Mouse (Mus musculus) CH12.LX (cell line): ENCODE measurements around the gene Dnajc4. TPM values are rescaled to one million over a fixed set of nuclear protein-coding genes. Genes with fewer than 3 reads are reported as not detected.

ENCODE experiments used
- DNase-seq: peaks from one replicate; pipeline ENCODE4 v3.0.0-alpha.2; 2013; ENCODE audit errors: extremely low read depth
- H3K27ac ChIP-seq: 2 replicates; pipeline ENCODE4 v1.5.1; 2012; ENCODE audit warnings: low read depth, mild to moderate bottlenecking, control low read depth, moderate library complexity; ENCODE audit not compliant: insufficient read depth
- H3K27me3 ChIP-seq: replicated peaks from 2 replicates; pipeline ENCODE3; 2012; ENCODE audit warnings: inconsistent platforms
- H3K36me3 ChIP-seq, 2 experiments: replicated peaks in 1 of 2; 2 replicates each; pipeline versions ENCODE3 to v1.6.1; 2012; ENCODE audit warnings: inconsistent platforms in 1 of 2, low read length in 1 of 2, mild to moderate bottlenecking in 1 of 2, mixed read lengths in 1 of 2, moderate library complexity in 1 of 2; ENCODE audit not compliant: control insufficient read depth in 1 of 2, insufficient read depth in 1 of 2
- H3K4me1 ChIP-seq, 2 experiments: 2 replicates each; pipeline ENCODE4 v1.6.1; 2012; ENCODE audit warnings: inconsistent platforms in 1 of 2, moderate library complexity in 1 of 2; ENCODE audit not compliant: insufficient read depth in 2 of 2, control insufficient read depth in 1 of 2
- H3K4me2 ChIP-seq: 2 replicates; pipeline ENCODE4 v1.6.1; 2012; ENCODE audit warnings: low read depth, mild to moderate bottlenecking, control low read depth; ENCODE audit not compliant: poor library complexity, insufficient read depth, severe bottlenecking
- H3K4me3 ChIP-seq, 3 experiments: fragments of 150-350 bp in 1 of 3; sonication (generic) in 1 of 3; replicated peaks in 1 of 3; 2 replicates each; pipeline versions ENCODE3 to v1.5.1; 2011 to 2012; ENCODE audit warnings: low read depth in 2 of 3, low read length in 2 of 3, mild to moderate bottlenecking in 2 of 3, moderate library complexity in 2 of 3, control low read depth in 1 of 3, improper control_type of control experiment in 1 of 3, inconsistent platforms in 1 of 3, mixed read lengths in 1 of 3; ENCODE audit not compliant: poor library complexity in 1 of 3
- H3K79me2 ChIP-seq: replicated peaks from 2 replicates; pipeline ENCODE4 v1.6.1; 2012; ENCODE audit warnings: mild to moderate bottlenecking, moderate library complexity; ENCODE audit not compliant: control insufficient read depth, poor library complexity, insufficient read depth, severe bottlenecking; ENCODE audit errors: extremely low read depth
- H3K9ac ChIP-seq: 2 replicates; pipeline ENCODE4 v1.6.1; 2012; ENCODE audit warnings: low read depth, mild to moderate bottlenecking, control low read depth, moderate library complexity; ENCODE audit not compliant: insufficient read depth
- H3K9me3 ChIP-seq: replicated peaks from 2 replicates; pipeline ENCODE3; 2012; ENCODE audit warnings: low read length, inconsistent platforms, mixed read lengths
- BHLHE40 ChIP-seq: IDR thresholded peaks from 2 replicates; pipeline ENCODE4 v1.6.1; 2011; ENCODE audit warnings: mild to moderate bottlenecking, low read depth, low read length, improper control_type of control experiment
- CHD2 ChIP-seq: IDR thresholded peaks from 2 replicates; pipeline ENCODE4 v1.6.1; 2011; ENCODE audit warnings: low read length, improper control_type of control experiment
- ELF1 ChIP-seq: IDR thresholded peaks from 2 replicates; pipeline ENCODE4 v1.6.1; 2014; ENCODE audit warnings: low read depth, mild to moderate bottlenecking, inconsistent platforms, low read length, improper control_type of control experiment
- ETS1 ChIP-seq: conservative IDR thresholded peaks from 2 replicates; pipeline ENCODE4 v1.6.1; 2012; ENCODE audit warnings: low read depth, mild to moderate bottlenecking, inconsistent platforms, low read length, improper control_type of control experiment, moderate library complexity
- IRF4 ChIP-seq: IDR thresholded peaks from 2 replicates; pipeline ENCODE4 v1.6.1; 2014; ENCODE audit warnings: low read depth, mild to moderate bottlenecking, inconsistent platforms, low read length, improper control_type of control experiment
- JUN ChIP-seq: IDR thresholded peaks from 2 replicates; pipeline ENCODE4 v1.6.1; 2011; ENCODE audit warnings: low read depth, mild to moderate bottlenecking, low read length, improper control_type of control experiment, moderate library complexity; ENCODE audit not compliant: insufficient read depth
- KAT2A ChIP-seq: IDR thresholded peaks from 2 replicates; pipeline ENCODE4 v1.6.1; 2012; ENCODE audit warnings: low read length, improper control_type of control experiment, inconsistent platforms; ENCODE audit not compliant: insufficient replicate concordance
- MAFK ChIP-seq: IDR thresholded peaks from 2 replicates; pipeline ENCODE4 v1.6.1; 2011; ENCODE audit warnings: low read length, improper control_type of control experiment; ENCODE audit not compliant: insufficient replicate concordance
- MAX ChIP-seq: IDR thresholded peaks from 2 replicates; pipeline ENCODE4 v1.6.1; 2011; ENCODE audit warnings: low read length, improper control_type of control experiment
- MAZ ChIP-seq: IDR thresholded peaks from 2 replicates; pipeline ENCODE4 v1.6.1; 2012; ENCODE audit warnings: low read depth, mild to moderate bottlenecking, inconsistent platforms, low read length, improper control_type of control experiment, moderate library complexity
- MEF2A ChIP-seq: IDR thresholded peaks from 2 replicates; pipeline ENCODE4 v1.6.1; 2014; ENCODE audit warnings: low read depth, mild to moderate bottlenecking, inconsistent platforms, low read length, improper control_type of control experiment, borderline replicate concordance
- NELFE ChIP-seq: IDR thresholded peaks from 2 replicates; pipeline ENCODE4 v1.6.1; 2011; ENCODE audit warnings: low read depth, low read length, improper control_type of control experiment
- NRF1 ChIP-seq: IDR thresholded peaks from 2 replicates; pipeline ENCODE4 v1.6.1; 2014; ENCODE audit warnings: low read depth, mild to moderate bottlenecking, inconsistent platforms, low read length, improper control_type of control experiment, moderate library complexity
- RAD21 ChIP-seq: IDR thresholded peaks from 2 replicates; pipeline ENCODE4 v1.6.1; 2011; ENCODE audit warnings: low read depth, mild to moderate bottlenecking, low read length, improper control_type of control experiment, moderate library complexity
- RCOR1 ChIP-seq: conservative IDR thresholded peaks from 2 replicates; pipeline ENCODE4 v1.6.1; 2012; ENCODE audit warnings: low read depth, mild to moderate bottlenecking, inconsistent platforms, low read length, improper control_type of control experiment
- SIN3A ChIP-seq: IDR thresholded peaks from 2 replicates; pipeline ENCODE4 v1.6.1; 2012; ENCODE audit warnings: low read length, improper control_type of control experiment, inconsistent platforms
- SMC3 ChIP-seq: IDR thresholded peaks from 2 replicates; pipeline ENCODE4 v1.6.1; 2011; ENCODE audit warnings: low read depth, low read length, improper control_type of control experiment
- USF1 ChIP-seq: IDR thresholded peaks from 2 replicates; pipeline ENCODE4 v1.6.1; 2014; ENCODE audit warnings: low read depth, mild to moderate bottlenecking, inconsistent platforms, low read length, improper control_type of control experiment
- ZC3H11A ChIP-seq: IDR thresholded peaks from 2 replicates; pipeline ENCODE4 v1.6.1; 2012; ENCODE audit warnings: low read depth, mild to moderate bottlenecking, inconsistent platforms, low read length, improper control_type of control experiment
- ZKSCAN1 ChIP-seq: IDR thresholded peaks from 2 replicates; pipeline ENCODE4 v1.6.1; 2012; ENCODE audit warnings: low read depth, inconsistent platforms, low read length, improper control_type of control experiment, borderline replicate concordance
- ZMIZ1 ChIP-seq: IDR thresholded peaks from 2 replicates; pipeline ENCODE4 v1.6.1; 2012; ENCODE audit warnings: low read depth, mild to moderate bottlenecking, inconsistent platforms, low read length, improper control_type of control experiment
- ZNF384 ChIP-seq: IDR thresholded peaks from 2 replicates; pipeline ENCODE4 v1.6.1; 2012; ENCODE audit warnings: low read depth, low read length, improper control_type of control experiment, inconsistent platforms
- dilution Hi-C: fragments of 300-500 bp; cut with MboI; formaldehyde crosslinking; loops from 2 replicates; pipeline ENCODE4 v1.14.3; 2020; ENCODE audit warnings: low sequenced_read_pairs; ENCODE audit not compliant: extremely low pct_unique_long_range_greater_than_20kb, extremely low pct_ligation_motif_present
- in situ Hi-C: fragments of 300-500 bp; cut with MboI; formaldehyde crosslinking; loops from 3 replicates; pipeline ENCODE4 v1.14.3; 2019; ENCODE audit warnings: low sequenced_read_pairs, low pct_ligation_motif_present, low pct_unique_long_range_greater_than_20kb, mixed read lengths
- polyA plus RNA-seq: library from polyadenylated mRNA; unstranded; fragments of >175 nt; gene quantifications from 2 replicates; pipeline ENCODE4 v1.2.1, GENCODE M21; 2012; ENCODE audit warnings: low read depth; ENCODE audit not compliant: insufficient read length
- total RNA-seq, 2 experiments: library from RNA; depleted of rRNA; stranded (reverse); fragments of 300-350 nt in 1 of 2; fragments of >200 nt in 1 of 2; gene quantifications; 2 replicates each; pipeline ENCODE4 v1.2.3; 2012 to 2014

Gene Dnajc4
- total and polyA plus RNA-seq, 3 experiments, result 6.2 to 13.9 (median 11.2) TPM

GRCm38 (mm10) chr19:6978639-6978974 is 13.8 kb downstream of the Dnajc4 start:
- Histone ChIP-seq H3K36me3 (peaks cover 20 to 42% of the 10 kb centered on the region in 2 experiments), H3K27me3 (no peaks in the 10 kb centered on the region), H3K9ac (peak overlapping the region; percentile 50; the same call in 1 of the 2 replicates), H3K4me1 (peaks cover 15 to 49% of the 10 kb centered on the region in 2 experiments), H3K4me3 (peak overlapping the region; percentile 66 to 83 (median 68)), H3K4me2 (peak overlapping the region; percentile 69), H3K79me2 (peaks cover 29% of the 10 kb centered on the region), H3K27ac (peak overlapping the region; percentile 32; the same call in 1 of the 2 replicates), H3K9me3 (no peaks in the 10 kb centered on the region)
- DNase-seq, result no peak
- TF ChIP-seq ZMIZ1 (no peak), JUN (no peak), ETS1 (no peak), ZC3H11A (no peak), KAT2A (no peak), MAFK (no peak), RAD21 (no peak), ZKSCAN1 (no peak), SMC3 (no peak), MAZ (no peak), ELF1 (no peak), IRF4 (no peak), RCOR1 (no peak)
- dilution Hi-C loops (no loop called here), in situ Hi-C loops (no loop called here)

- peaks cover 15 to 49% of the 10 kb centered on the region in 2 experiments for H3K4me1 ChIP-seq
- H3K79me2 ChIP-seq, result peaks cover 29% of the 10 kb centered on the region
- dilution Hi-C loops, result no loop called here
- no peak for DNase-seq
- in situ Hi-C loops, result no loop called here
- peak overlapping the region; percentile 32; the same call in 1 of the 2 replicates for H3K27ac ChIP-seq
- TF ChIP-seq JUN, result no peak
- no peak for TF ChIP-seq ZNF384
- TF ChIP-seq USF1, result no peak
- TF ChIP-seq CHD2, result no peak
- no peak for TF ChIP-seq NELFE
- no peak for TF ChIP-seq NRF1
- no peak for TF ChIP-seq ZMIZ1
- TF ChIP-seq SIN3A, result no peak
- TF ChIP-seq ETS1, result no peak
- TF ChIP-seq ZC3H11A, result no peak
- TF ChIP-seq MEF2A, result no peak
- no peak for TF ChIP-seq RCOR1
- no peak for TF ChIP-seq BHLHE40
- TF ChIP-seq MAX, result no peak
- TF ChIP-seq, all 38 proteins: peak for 0
- Histone ChIP-seq H3K4me2 (peak overlapping the region; percentile 69), H3K27me3 (no peaks in the 10 kb centered on the region), H3K9me3 (no peaks in the 10 kb centered on the region), H3K36me3 (peaks cover 18 to 38% of the 10 kb centered on the region in 2 experiments), H3K4me3 (no peak overlapping the region), H3K9ac (peak overlapping the region; percentile 50; the same call in 1 of the 2 replicates)
These were observed 14.4 kb downstream of the Dnajc4 start for GRCm38 (mm10) chr19:6977759-6978638.
